ENCODE assay signal across 8 mouse cellular contexts in genomic region chr2:153995770-153996169, GRCm38 (mm10). TPM values are rescaled to one million over a fixed set of nuclear protein-coding genes. Genes with fewer than 3 reads are reported as not detected.
DNase-seq lines count a peak whose midpoint lies in the region; ATAC-seq and TF ChIP-seq lines count a peak whose summit lies in the region.

No protein-coding gene starts in this region.

- no peaks in the 10 kb centered on the region for H3K9me3 ChIP-seq in hindbrain, embryonic 14.5 days (ENCODE audit: control insufficient read depth, low read length)

- no peak overlapping the region for H3K4me3 ChIP-seq in hindbrain, embryonic 14.5 days (replicated peaks; ENCODE audit: low read length)
- H3K4me3 ChIP-seq in small intestine, adult 2 months (ENCODE audit: low read depth, low read length), result no peak overlapping the region

- H3K4me2 ChIP-seq in hindbrain, embryonic 14.5 days (replicated peaks), result no peak overlapping the region

- TF ChIP-seq CTCF in small intestine, adult 2 months (IDR thresholded peaks at IDR 0.05; ENCODE audit: extremely low read depth, insufficient read length, insufficient replicate concordance, low read depth, low read length), result peak; percentile 84; the same call in 1 of the 2 replicates

- 9% methylated on average over 7 of the region's 7 CpGs for WGBS in hindbrain, embryonic 14.5 days
- WGBS in small intestine, adult 2 months, result 4% methylated on average over 7 of the region's 7 CpGs

- H3K4me1 ChIP-seq in hindbrain, embryonic 14.5 days (replicated peaks; ENCODE audit: control insufficient read depth, insufficient read depth, low read length), result no peaks in the 10 kb centered on the region
- H3K4me1 ChIP-seq in small intestine, adult 2 months (ENCODE audit: control insufficient read depth, insufficient read depth, insufficient read length, low read length), result no peaks in the 10 kb centered on the region

- H3K27me3 ChIP-seq in hindbrain, embryonic 14.5 days (ENCODE audit: control insufficient read depth, insufficient read depth, low read length), result no peaks in the 10 kb centered on the region
- no peaks in the 10 kb centered on the region for H3K27me3 ChIP-seq in small intestine, adult 2 months (ENCODE audit: control insufficient read depth, insufficient read depth, low read length)

- no peak overlapping the region for H3K27ac ChIP-seq in hindbrain, embryonic 14.5 days
- H3K27ac ChIP-seq in small intestine, adult 2 months (ENCODE audit: insufficient read depth, low read depth, low read length), result no peak overlapping the region

- no peak; the same call in 1 of the 2 replicates for ATAC-seq in hindbrain, embryonic 14.5 days (ENCODE audit: low FRiP score)
- ATAC-seq in megakaryocyte progenitor cell, adult 5-6 weeks (replicated peaks; ENCODE audit: poor library complexity), result peak; percentile 85
- ATAC-seq in erythroid progenitor cell, adult 5-6 weeks (replicated peaks; ENCODE audit: low FRiP score, poor library complexity, severe bottlenecking), result no peak

- no peak for TF ChIP-seq POLR2A in small intestine, adult 2 months (IDR thresholded peaks at IDR 0.05; ENCODE audit: low read depth, low read length)

- no peaks in the 10 kb centered on the region for H3K36me3 ChIP-seq in hindbrain, embryonic 14.5 days (replicated peaks; ENCODE audit: control insufficient read depth, insufficient read depth)
- H3K36me3 ChIP-seq in small intestine, adult 2 months (ENCODE audit: control insufficient read depth, insufficient read depth, low read length), result no peaks in the 10 kb centered on the region

- peak; percentile 45 for DNase-seq in Muller cell, postnatal 12 days (ENCODE audit: inconsistent ontology term)
- peak; percentile 2 for DNase-seq in brain, embryonic 18.5 days (ENCODE audit: low read depth, low spot score)
- peak; percentile 3 for DNase-seq in fibroblast of lung, adult 2 months (ENCODE audit: low read depth)
- peak; percentile 83 for DNase-seq in hindbrain, embryonic 14.5 days (ENCODE audit: low spot score)
- peak; percentile 68 to 86 for DNase-seq in left cerebral cortex, adult 18-20 months (ENCODE audit: low spot score in 2 of 2)

- no peak overlapping the region for H3K9ac ChIP-seq in hindbrain, embryonic 14.5 days

RNA-seq across cellular contexts. Expression of gene Bpifa2, which starts 12.3 kb away (rescaled TPM):
- not detected in 2 replicates for polyA plus RNA-seq in hindbrain, embryonic 14.5 days (2014; fragmentation: Nextera tagmentation; extraction: Ambion mirVana)
- total RNA-seq in left cerebral cortex, adult 18-20 months (2021), result not detected
- total RNA-seq in megakaryocyte progenitor cell, adult 5-6 weeks (2015), result not detected in 2 replicates
- total RNA-seq in megakaryocyte progenitor cell, adult 5-6 weeks (2017), result not detected in 2 replicates
- not detected in 2 replicates for polyA plus RNA-seq in small intestine, adult 2 months (2012; rRNA removed)
- not detected in 2 replicates for total RNA-seq in erythroid progenitor cell, adult 5-6 weeks (2015; ENCODE audit: low replicate concordance)
- total RNA-seq in erythroid progenitor cell, adult 5-6 weeks (2017; ENCODE audit: low replicate concordance), result not detected in 2 replicates

RNA-seq across cellular contexts. Expression of gene Bpifa6, which starts 21.0 kb away (rescaled TPM):
- polyA plus RNA-seq in hindbrain, embryonic 14.5 days (2014; fragmentation: Nextera tagmentation; extraction: Ambion mirVana), result not detected in 2 replicates
- total RNA-seq in left cerebral cortex, adult 18-20 months (2021), result not detected
- total RNA-seq in megakaryocyte progenitor cell, adult 5-6 weeks (2015), result not detected in 2 replicates
- total RNA-seq in megakaryocyte progenitor cell, adult 5-6 weeks (2017), result not detected in 2 replicates
- not detected in 2 replicates for polyA plus RNA-seq in small intestine, adult 2 months (2012; rRNA removed)
- total RNA-seq in erythroid progenitor cell, adult 5-6 weeks (2015; ENCODE audit: low replicate concordance), result not detected in 2 replicates
- not detected in 2 replicates for total RNA-seq in erythroid progenitor cell, adult 5-6 weeks (2017; ENCODE audit: low replicate concordance)

RNA-seq across cellular contexts. Expression of gene Bpifb4, which starts 57.8 kb away (rescaled TPM):
- polyA plus RNA-seq in hindbrain, embryonic 14.5 days (2014; fragmentation: Nextera tagmentation; extraction: Ambion mirVana), result not detected in 2 replicates
- not detected for total RNA-seq in left cerebral cortex, adult 18-20 months (2021)
- total RNA-seq in megakaryocyte progenitor cell, adult 5-6 weeks (2015), result not detected in 2 replicates
- total RNA-seq in megakaryocyte progenitor cell, adult 5-6 weeks (2017), result not detected in 2 replicates
- 0.13 TPM in 1 of 2 replicates, not detected in the other for polyA plus RNA-seq in small intestine, adult 2 months (2012; rRNA removed)
- not detected in 2 replicates for total RNA-seq in erythroid progenitor cell, adult 5-6 weeks (2015; ENCODE audit: low replicate concordance)
- total RNA-seq in erythroid progenitor cell, adult 5-6 weeks (2017; ENCODE audit: low replicate concordance), result not detected in 2 replicates

Comparison
In these comparisons a context has a peak if more than half of its experiments do, and no peak if none do; other contexts are left out.
1. DNase-seq: peak in every context shown above with its lines; median percentile 83 in hindbrain, embryonic 14.5 days; 77 in left cerebral cortex, adult 18-20 months; 45 in Muller cell, postnatal 12 days; 3 in fibroblast of lung, adult 2 months; 2 in brain, embryonic 18.5 days.